Mouse (Mus musculus) common myeloid progenitor, adult 5-6 weeks (primary cell): ENCODE measurements around the gene Gas7. TPM values are rescaled to one million over a fixed set of nuclear protein-coding genes. Genes with fewer than 3 reads are reported as not detected.
A peak's percentile ranks its signal among the peaks of the same experiment; 100 is the strongest.

ENCODE experiments used
- ATAC-seq: replicated peaks from 2 replicates; pipeline ENCODE4 v1.8.0; 2016; ENCODE audit warnings: low read depth, mild to moderate bottlenecking, moderate TSS enrichment, inconsistent platforms; ENCODE audit not compliant: poor library complexity, severe bottlenecking
- total RNA-seq: library from RNA; stranded (forward); fragments of 200-1000, 187-1606 nt; gene quantifications from 2 replicates; pipeline ENCODE4 v1.2.3, GENCODE M21; 2017

Gene Gas7
- total RNA-seq, 1 experiment from 2014 or later, result 3.2 TPM

GRCm38 (mm10) chr11:67565512-67565911, 110.3 kb downstream of the Gas7 start:
- ATAC-seq, result no peak

GRCm38 (mm10) chr11:67566704-67567103, 111.5 kb downstream of the Gas7 start:
- ATAC-seq, result no peak

- ATAC-seq, result no peak
These were observed 111.9 kb downstream of the Gas7 start for GRCm38 (mm10) chr11:67567184-67567583.

GRCm38 (mm10) chr11:67567991-67568390, 112.8 kb downstream of the Gas7 start:
- no peak for ATAC-seq

GRCm38 (mm10) chr11:67568815-67569214, 113.6 kb downstream of the Gas7 start:
- ATAC-seq, result no peak

DNA sequence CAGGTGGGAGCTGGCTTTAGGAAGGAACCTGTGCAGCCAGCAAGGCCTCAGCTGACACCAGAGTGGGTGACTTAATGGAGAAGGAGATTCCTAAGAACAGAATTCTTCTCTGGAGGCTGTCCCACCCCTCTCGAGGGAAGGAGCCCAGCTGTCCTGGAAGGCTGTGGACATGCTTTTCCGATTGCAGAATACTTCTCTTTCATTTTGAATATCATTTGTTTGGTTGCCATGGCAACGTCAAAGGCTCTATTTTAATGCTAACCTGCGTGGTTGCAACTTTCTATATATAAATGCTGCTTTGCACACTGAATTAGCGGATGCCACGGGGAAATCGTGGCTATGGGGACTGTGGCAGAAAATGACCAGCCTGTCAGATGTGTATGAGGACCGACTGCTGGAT, 115.7 kb downstream of the Gas7 start:
- ATAC-seq, result no peak

GRCm38 (mm10) chr11:67574344-67574743, 119.1 kb downstream of the Gas7 start:
- ATAC-seq, result no peak

DNA sequence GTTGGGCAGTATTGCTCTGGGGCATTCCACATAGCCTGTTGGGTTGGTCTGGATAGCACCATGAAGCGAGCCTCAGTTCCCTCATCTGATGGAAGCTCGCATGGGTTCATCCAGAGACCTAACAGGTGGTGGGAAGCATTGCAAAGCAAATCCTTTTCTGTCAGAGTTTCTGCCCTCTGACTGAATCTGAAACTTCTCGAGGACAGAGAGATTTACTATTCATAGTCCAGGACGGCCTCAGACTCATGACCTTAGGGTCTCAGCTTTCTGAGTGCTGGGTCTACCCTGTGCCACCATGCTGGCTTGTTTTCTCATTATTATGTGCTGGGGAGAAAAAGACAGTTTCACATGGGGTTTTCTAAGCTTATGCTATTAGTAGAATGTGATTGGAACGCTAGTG, 122.2 kb downstream of the Gas7 start:
- ATAC-seq, result no peak

DNA sequence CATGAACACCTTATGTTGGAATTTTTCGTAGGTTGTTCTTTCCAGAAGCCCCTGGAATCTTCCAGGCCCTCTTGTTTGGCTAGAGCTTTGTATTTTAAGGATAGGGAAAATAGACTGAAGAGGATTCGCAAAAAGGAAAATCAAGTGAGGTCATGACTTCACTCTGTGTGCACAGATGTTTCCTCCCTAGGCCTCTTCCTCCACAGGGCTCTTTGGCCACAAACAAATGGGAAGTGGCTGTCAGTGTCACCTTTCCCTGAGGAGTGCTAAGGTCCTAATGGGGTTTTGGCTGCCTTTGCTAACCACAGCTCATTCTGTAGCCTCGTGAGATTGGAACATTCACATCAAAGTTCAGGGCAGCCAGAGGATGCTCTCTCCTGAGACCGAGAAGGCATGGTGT, 122.8 kb downstream of the Gas7 start:
- peak; percentile 64 for ATAC-seq

DNA sequence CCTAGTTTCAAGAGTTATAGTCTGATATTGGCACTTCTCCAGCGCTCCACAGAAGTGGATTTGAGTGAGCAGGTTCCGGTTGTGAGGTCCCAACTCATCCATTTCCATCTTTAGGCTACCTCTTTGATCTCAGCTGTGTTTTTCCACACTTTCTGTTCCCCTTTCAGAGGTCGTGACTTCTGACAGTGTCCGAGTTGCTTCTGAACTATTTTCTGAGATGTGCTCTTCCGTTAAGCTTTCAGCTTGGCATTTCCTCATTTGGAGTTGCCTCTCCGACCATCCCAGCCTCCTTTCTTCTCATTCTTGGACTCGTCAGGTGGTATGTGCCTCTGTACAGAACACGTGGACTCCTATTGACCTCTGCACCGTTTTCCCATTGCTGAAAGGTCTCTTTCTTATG, 123.9 kb downstream of the Gas7 start:
- ATAC-seq, result peak; percentile 31

GRCm38 (mm10) chr11:67581549-67581948, 126.3 kb downstream of the Gas7 start:
- no peak for ATAC-seq

DNA sequence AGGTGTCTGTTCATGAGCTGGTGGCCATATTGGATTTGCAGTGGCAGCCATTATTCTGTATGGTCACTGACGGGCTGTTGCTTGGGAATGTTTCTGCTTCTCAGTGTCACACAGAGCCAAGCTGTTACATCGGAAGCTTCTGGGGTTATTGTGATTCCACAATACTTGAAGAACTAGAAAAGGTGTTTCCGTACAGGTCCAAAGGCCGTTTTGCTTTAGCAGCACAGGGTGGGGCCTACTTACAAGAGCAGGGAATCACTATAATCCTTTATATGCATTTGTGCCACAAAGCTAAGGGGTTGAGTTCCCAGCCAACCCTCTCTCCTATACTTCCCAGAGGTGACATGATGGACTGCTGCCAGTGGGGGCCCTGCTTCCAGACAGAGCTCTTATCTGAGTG, 127.3 kb downstream of the Gas7 start:
- no peak for ATAC-seq

DNA sequence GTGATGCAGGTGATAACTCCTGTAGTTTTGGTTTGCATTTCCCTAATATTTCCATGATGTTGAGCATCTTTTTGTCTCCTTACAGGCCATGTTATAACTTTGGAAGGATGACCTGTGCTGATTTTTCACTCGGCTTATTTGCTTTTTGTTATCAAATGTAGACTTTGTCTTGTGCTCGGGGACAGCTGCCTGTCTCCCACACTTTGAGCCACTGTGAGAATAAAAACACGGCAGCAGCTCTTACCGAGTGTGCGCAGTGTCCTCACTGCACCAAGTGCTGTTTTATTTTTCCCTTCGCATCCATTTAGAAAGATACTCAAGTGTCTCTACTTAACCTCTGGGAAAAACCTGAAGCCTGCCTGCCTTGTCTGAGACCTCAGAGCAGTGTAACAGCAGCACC, 129.8 kb downstream of the Gas7 start:
- ATAC-seq, result no peak

DNA sequence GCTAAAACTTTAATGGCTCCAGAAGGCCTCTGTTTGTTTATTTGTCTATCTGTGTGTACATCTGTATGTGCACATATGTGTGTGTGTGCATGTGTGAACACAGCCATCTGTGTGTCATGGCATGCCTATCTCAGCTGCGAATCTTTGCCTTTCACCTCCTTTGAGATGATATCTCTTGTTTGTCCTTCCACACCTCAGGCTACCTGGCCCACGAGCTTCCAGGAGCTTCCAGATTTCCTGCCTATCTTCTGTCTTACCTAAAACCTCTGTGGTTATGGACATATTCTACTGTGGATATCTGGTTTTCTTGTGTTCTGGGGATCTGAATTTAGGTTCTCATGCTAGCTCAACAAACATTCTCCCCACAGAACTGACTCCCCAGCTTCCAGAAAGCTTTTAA, 130.4 kb downstream of the Gas7 start:
- no peak for ATAC-seq

GRCm38 (mm10) chr11:67586231-67586994, 131.2 kb downstream of the Gas7 start:
- ATAC-seq, result peak; percentile 18

DNA sequence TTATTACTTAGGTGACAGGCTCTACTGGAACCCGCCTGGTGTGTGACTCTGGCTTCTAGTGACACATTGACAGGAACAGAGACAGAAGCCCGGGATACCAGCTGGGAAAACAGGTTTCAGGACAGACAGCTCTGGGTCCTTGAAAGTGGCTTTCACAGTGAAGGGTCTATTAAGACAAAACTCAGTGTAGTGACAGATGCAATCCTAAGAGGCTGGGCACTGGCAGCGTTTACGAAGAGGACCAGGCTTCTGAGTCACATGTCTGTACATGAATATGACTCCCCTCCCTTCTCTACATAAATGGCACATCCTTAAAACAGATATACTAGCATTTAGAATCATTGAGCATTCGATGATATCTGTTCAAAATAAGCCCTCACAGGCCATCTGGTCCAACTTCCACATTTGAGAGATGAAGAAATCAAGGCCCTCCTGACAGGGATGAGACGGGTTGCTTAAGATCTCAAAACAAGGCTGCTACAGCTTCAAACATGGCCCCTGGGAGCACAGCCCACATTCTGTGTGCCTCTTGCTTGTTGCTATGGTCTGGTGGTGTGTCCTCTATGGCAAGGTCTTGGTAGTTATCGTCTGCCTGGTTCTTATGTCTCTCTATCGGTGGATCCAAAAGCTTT, 133.1 kb downstream of the Gas7 start:
- peak; percentile 71 for ATAC-seq

- ATAC-seq, result peak; percentile 92
These were observed 133.6 kb downstream of the Gas7 start for GRCm38 (mm10) chr11:67588828-67589314.

- no peak for ATAC-seq
These were observed 141.0 kb downstream of the Gas7 start for GRCm38 (mm10) chr11:67596233-67596632.

- ATAC-seq, result no peak
These were observed 141.6 kb downstream of the Gas7 start for GRCm38 (mm10) chr11:67596856-67597255.

- ATAC-seq, result no peak
These were observed 142.2 kb downstream of the Gas7 start for GRCm38 (mm10) chr11:67597388-67597787.

DNA sequence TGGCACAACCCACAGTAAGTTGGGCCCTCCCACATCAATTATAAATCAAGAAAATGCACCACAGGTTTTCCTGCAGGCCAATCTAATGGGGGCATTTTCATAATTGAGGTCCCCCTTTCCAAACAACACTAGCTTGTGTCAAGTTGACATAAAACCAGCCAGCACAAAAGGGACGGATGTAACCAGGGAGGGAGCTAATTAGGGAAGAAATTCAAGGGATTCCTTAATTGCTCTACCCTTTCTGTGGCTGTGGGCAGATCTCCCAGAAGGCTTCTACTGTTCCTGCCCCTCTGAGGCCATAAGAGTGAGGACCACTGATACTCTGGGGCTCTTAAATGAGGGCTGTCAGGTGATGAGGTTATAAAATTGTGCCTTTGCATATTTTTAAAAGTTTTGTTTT, 143.9 kb downstream of the Gas7 start:
- no peak for ATAC-seq
